Mouse (Mus musculus): Measurements from ENCODE around the gene Cacng3. TPM values are rescaled to one million over a fixed set of nuclear protein-coding genes. Genes with fewer than 3 reads are reported as not detected.

Cacng3 gene
- polyA plus RNA-seq, 1 experiment, result 0.48 TPM

DNA sequence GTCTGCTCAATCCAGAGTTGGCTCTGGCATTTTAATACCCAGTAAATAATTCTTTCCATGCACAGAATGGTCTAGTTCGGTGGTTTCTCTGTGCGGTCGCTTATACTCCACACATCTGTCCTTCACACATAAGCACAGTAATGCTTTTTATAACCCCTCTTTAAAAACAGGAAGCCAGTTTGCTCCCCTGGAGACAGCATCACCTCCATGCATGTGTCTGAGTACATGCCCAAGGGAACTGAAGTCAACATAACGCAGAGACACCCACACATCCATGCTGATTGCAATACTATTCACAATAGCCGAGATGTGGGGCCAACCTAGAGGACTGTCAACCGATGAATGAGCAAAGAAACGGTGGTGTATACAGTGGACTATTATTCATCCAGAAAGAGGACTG, 147.3 kb downstream of the Cacng3 start:
- Histone ChIP-seq H3K4me3 (ENCODE audit: extremely low read depth, insufficient read depth, insufficient read length) (no peak overlapping the region), H3K27ac (ENCODE audit: insufficient read depth, low read length) (peak overlapping the region; percentile 71), H3K27me3 (ENCODE audit: control insufficient read depth, insufficient read depth, low read length) (no peaks in the 10 kb centered on the region), H3K36me3 (ENCODE audit: control insufficient read depth, insufficient read depth, low read length) (no peaks in the 10 kb centered on the region), H3K4me1 (ENCODE audit: control insufficient read depth, insufficient read depth, insufficient read length) (peaks cover 25% of the 10 kb centered on the region; the same call in 1 of the 2 replicates)
- TF ChIP-seq POLR2A (IDR thresholded peaks at IDR 0.05; ENCODE audit: low read depth, low read length) (no peak), CTCF (IDR thresholded peaks at IDR 0.05; ENCODE audit: extremely low read depth, insufficient read depth, insufficient read length, insufficient replicate concordance) (no peak)
- 33% methylated on average over 7 of the region's 7 CpGs for WGBS
- peak in 1 of 2 experiments; percentile 11 for DNase-seq (ENCODE audit: low read depth in 1 of 2, low spot score in 2 of 2)

All from spleen, adult 2 months (tissue).